Mouse (Mus musculus): ENCODE results near the gene Rnf207. TPM values are rescaled to one million over a fixed set of nuclear protein-coding genes. Genes with fewer than 3 reads are reported as not detected.
A peak's percentile ranks its signal among the peaks of the same experiment; 100 is the strongest.

Rnf207 gene
- 0.22 and 0.43 TPM in 2 replicates for polyA plus RNA-seq (2012; rRNA removed)

GRCm38 (mm10) chr4:152318517-152319234, at the start of gene Rnf207:
TSS of gene Rnf207 (minus strand) at chr4:152318993.
- Histone ChIP-seq H3K36me3 (ENCODE audit: control insufficient read depth, insufficient read depth, low read length) (no peaks in the 10 kb centered on the region), H3K4me3 (ENCODE audit: control insufficient read depth, low read depth, low read length) (peak within 1 kb of the TSS; percentile 64), H3K27me3 (ENCODE audit: control insufficient read depth, insufficient read depth, low read length) (no peaks in the 10 kb centered on the region), H3K27ac (ENCODE audit: control insufficient read depth, insufficient read depth, low read depth, low read length) (no peak within 1 kb of the TSS), H3K4me1 (ENCODE audit: control insufficient read depth, insufficient read depth, low read length) (peaks cover 18% of the 10 kb centered on the region)
- TF ChIP-seq POLR2A (IDR thresholded peaks at IDR 0.05; ENCODE audit: control insufficient read depth, low read depth, low read length) (no peak), CTCF (IDR thresholded peaks at IDR 0.05; ENCODE audit: control insufficient read depth, insufficient read depth, insufficient replicate concordance, low read depth, low read length) (peak; percentile 28; the same call in 1 of the 2 replicates)

DNA sequence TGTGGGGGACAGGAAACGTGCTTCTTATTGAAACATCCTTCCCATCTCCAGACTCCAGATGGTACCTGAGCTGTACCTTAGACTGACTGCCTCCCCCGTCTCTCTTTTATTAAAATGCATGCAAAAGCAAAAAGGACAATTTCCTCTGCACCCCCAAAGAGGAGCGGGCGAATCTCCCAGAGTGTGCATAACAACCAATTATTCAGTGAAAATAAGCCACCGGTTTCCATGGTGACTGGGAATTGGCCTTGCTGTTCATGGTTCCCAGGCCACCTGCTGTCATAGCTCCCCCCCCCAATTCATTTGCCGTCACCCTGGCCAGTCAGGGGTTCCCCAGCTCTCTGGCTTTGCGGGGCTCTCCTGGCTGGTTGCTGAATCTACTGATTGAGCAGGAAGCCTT, 46.4 kb upstream of the Rnf207 start:
- H3K4me3 ChIP-seq (ENCODE audit: control insufficient read depth, low read depth, low read length): no peak overlapping the region
- TF ChIP-seq CTCF (IDR thresholded peaks at IDR 0.05; ENCODE audit: control insufficient read depth, insufficient read depth, insufficient replicate concordance, low read depth, low read length) (no peak), POLR2A (IDR thresholded peaks at IDR 0.05; ENCODE audit: control insufficient read depth, low read depth, low read length) (no peak)
- peaks cover 20% of the 10 kb centered on the region for H3K4me1 ChIP-seq (ENCODE audit: control insufficient read depth, insufficient read depth, low read length)
- H3K27ac ChIP-seq (ENCODE audit: control insufficient read depth, insufficient read depth, low read depth, low read length): no peak overlapping the region
- H3K27me3 ChIP-seq (ENCODE audit: control insufficient read depth, insufficient read depth, low read length): no peaks in the 10 kb centered on the region
- no peaks in the 10 kb centered on the region for H3K36me3 ChIP-seq (ENCODE audit: control insufficient read depth, insufficient read depth, low read length)

GRCm38 (mm10) chr4:152362180-152362579, 43.4 kb upstream of the Rnf207 start:
- Histone ChIP-seq H3K4me3 (ENCODE audit: control insufficient read depth, low read depth, low read length) (no peak overlapping the region), H3K4me1 (ENCODE audit: control insufficient read depth, insufficient read depth, low read length) (peaks cover 12% of the 10 kb centered on the region), H3K36me3 (ENCODE audit: control insufficient read depth, insufficient read depth, low read length) (no peaks in the 10 kb centered on the region), H3K27ac (ENCODE audit: control insufficient read depth, insufficient read depth, low read depth, low read length) (no peak overlapping the region), H3K27me3 (ENCODE audit: control insufficient read depth, insufficient read depth, low read length) (no peaks in the 10 kb centered on the region)
- TF ChIP-seq POLR2A (IDR thresholded peaks at IDR 0.05; ENCODE audit: control insufficient read depth, low read depth, low read length) (no peak), CTCF (IDR thresholded peaks at IDR 0.05; ENCODE audit: control insufficient read depth, insufficient read depth, insufficient replicate concordance, low read depth, low read length) (no peak)

DNA sequence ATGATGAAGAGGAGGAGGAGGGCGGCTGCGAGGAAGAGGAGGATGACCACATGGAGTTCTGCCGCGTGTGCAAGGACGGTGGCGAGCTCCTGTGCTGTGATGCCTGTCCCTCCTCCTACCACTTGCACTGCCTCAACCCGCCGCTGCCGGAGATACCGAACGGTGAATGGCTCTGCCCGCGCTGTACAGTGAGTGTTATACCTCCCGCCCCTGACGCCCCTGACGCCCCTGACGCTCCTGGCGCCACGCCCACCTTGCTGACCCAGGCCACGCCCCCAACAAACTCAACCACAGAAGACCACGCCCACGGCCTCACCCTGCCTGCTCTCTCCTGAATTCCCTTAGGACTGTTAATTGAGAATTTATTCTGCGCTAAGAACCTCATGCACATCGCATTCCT, 42.1 kb upstream of the Rnf207 start:
- TF ChIP-seq CTCF (IDR thresholded peaks at IDR 0.05; ENCODE audit: control insufficient read depth, insufficient read depth, insufficient replicate concordance, low read depth, low read length) (no peak), POLR2A (IDR thresholded peaks at IDR 0.05; ENCODE audit: control insufficient read depth, low read depth, low read length) (peak; percentile 29; the same call in 1 of the 2 replicates)
- peaks cover 7% of the 10 kb centered on the region for H3K4me1 ChIP-seq (ENCODE audit: control insufficient read depth, insufficient read depth, low read length)
- no peaks in the 10 kb centered on the region for H3K36me3 ChIP-seq (ENCODE audit: control insufficient read depth, insufficient read depth, low read length)
- no peaks in the 10 kb centered on the region for H3K27me3 ChIP-seq (ENCODE audit: control insufficient read depth, insufficient read depth, low read length)
- peak overlapping the region; percentile 25 for H3K4me3 ChIP-seq (ENCODE audit: control insufficient read depth, low read depth, low read length)
- H3K27ac ChIP-seq (ENCODE audit: control insufficient read depth, insufficient read depth, low read depth, low read length): no peak overlapping the region

- no peaks in the 10 kb centered on the region for H3K27me3 ChIP-seq (ENCODE audit: control insufficient read depth, insufficient read depth, low read length)
- H3K36me3 ChIP-seq (ENCODE audit: control insufficient read depth, insufficient read depth, low read length): no peaks in the 10 kb centered on the region
- H3K4me1 ChIP-seq (ENCODE audit: control insufficient read depth, insufficient read depth, low read length): peaks cover 7% of the 10 kb centered on the region
- no peak overlapping the region for H3K4me3 ChIP-seq (ENCODE audit: control insufficient read depth, low read depth, low read length)
- H3K27ac ChIP-seq (ENCODE audit: control insufficient read depth, insufficient read depth, low read depth, low read length): no peak overlapping the region
- TF ChIP-seq CTCF (IDR thresholded peaks at IDR 0.05; ENCODE audit: control insufficient read depth, insufficient read depth, insufficient replicate concordance, low read depth, low read length): no peak
- no peak for TF ChIP-seq POLR2A (IDR thresholded peaks at IDR 0.05; ENCODE audit: control insufficient read depth, low read depth, low read length)
Measured at GRCm38 (mm10) chr4:152359700-152360099, 40.9 kb upstream of the Rnf207 start.

DNA sequence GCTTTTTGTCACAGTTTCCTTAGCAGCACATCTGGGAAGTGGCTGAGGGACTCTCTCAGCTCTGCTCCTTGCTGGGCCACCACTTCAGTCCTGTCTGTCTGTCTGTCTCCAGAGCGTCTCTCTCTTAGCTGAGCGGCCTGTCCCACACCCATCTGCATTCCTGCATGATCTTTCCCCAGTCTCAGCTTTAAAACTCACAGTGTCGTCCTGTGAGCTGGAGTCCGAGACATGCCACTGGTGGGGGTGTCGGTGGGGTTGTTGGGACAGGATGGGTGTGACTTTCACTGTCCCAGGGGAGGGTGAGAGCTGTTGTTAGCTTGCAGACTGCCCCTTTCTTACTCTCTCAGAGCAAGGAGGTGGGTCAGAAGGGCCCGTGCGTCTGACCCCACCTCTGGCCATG, 36.9 kb upstream of the Rnf207 start:
- H3K27me3 ChIP-seq (ENCODE audit: control insufficient read depth, insufficient read depth, low read length): no peaks in the 10 kb centered on the region

GRCm38 (mm10) chr4:152353886-152354637, 35.3 kb upstream of the Rnf207 start:
- Histone ChIP-seq H3K4me1 (ENCODE audit: control insufficient read depth, insufficient read depth, low read length) (peaks cover 7% of the 10 kb centered on the region; the same call in 1 of the 2 replicates), H3K4me3 (ENCODE audit: control insufficient read depth, low read depth, low read length) (no peak overlapping the region), H3K36me3 (ENCODE audit: control insufficient read depth, insufficient read depth, low read length) (no peaks in the 10 kb centered on the region), H3K27me3 (ENCODE audit: control insufficient read depth, insufficient read depth, low read length) (no peaks in the 10 kb centered on the region), H3K27ac (ENCODE audit: control insufficient read depth, insufficient read depth, low read depth, low read length) (no peak overlapping the region)
- TF ChIP-seq CTCF (IDR thresholded peaks at IDR 0.05; ENCODE audit: control insufficient read depth, insufficient read depth, insufficient replicate concordance, low read depth, low read length): no peak
- no peak for TF ChIP-seq POLR2A (IDR thresholded peaks at IDR 0.05; ENCODE audit: control insufficient read depth, low read depth, low read length)

More for the DNA sequence above, 36.9 kb upstream of the Rnf207 start:
- H3K36me3 ChIP-seq (ENCODE audit: control insufficient read depth, insufficient read depth, low read length): no peaks in the 10 kb centered on the region
- no peak overlapping the region for H3K4me3 ChIP-seq (ENCODE audit: control insufficient read depth, low read depth, low read length)
- peaks cover 4% of the 10 kb centered on the region for H3K4me1 ChIP-seq (ENCODE audit: control insufficient read depth, insufficient read depth, low read length)
- TF ChIP-seq CTCF (IDR thresholded peaks at IDR 0.05; ENCODE audit: control insufficient read depth, insufficient read depth, insufficient replicate concordance, low read depth, low read length) (no peak), POLR2A (IDR thresholded peaks at IDR 0.05; ENCODE audit: control insufficient read depth, low read depth, low read length) (no peak)
- no peak overlapping the region for H3K27ac ChIP-seq (ENCODE audit: control insufficient read depth, insufficient read depth, low read depth, low read length)
